Mouse (Mus musculus): ENCODE measurements around the gene Dok7.

- TF ChIP-seq CTCF (IDR thresholded peaks at IDR 0.05; ENCODE audit: insufficient read depth, low read depth, low read length), result no peak
- TF ChIP-seq POLR2A (IDR thresholded peaks at IDR 0.05; ENCODE audit: insufficient read depth, low read depth, low read length), result no peak
Observed at GRCm38 (mm10) chr5:35104183-35104959, 47.8 kb downstream of the Dok7 start.
